Mouse (Mus musculus) c-Kit-positive CD71-positive TER-119-positive erythroid progenitor cells, embryonic 14.5 days (primary cell): ENCODE measurements around the gene Fasl.

Experiments
- DNase-seq: peaks from one replicate; pipeline ENCODE4 v3.0.0-alpha.2; 2013; ENCODE audit warnings: low spot score

Fasl gene

DNA sequence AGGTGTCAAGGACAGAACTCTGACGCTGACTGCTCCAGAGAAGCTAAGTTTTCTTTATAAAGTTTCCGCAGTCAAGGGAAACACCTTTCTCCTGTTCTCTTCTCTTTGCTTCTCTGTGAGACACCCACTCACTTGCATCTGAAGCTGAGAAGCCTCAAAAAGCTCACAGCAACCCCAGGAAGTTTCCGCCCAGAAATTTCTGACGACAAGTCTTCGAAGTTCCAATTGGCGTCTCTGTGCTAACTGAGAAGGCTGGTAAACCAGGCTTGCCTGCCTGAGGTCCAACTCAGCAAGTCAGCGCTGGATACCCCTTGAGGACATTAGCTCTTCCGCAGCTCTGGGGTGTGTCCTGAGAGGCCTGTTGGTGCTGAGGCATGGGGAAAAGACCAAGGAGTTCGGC lies at the start of gene Fasl:
TSS of gene Fasl (minus strand) at position 157 of the 400 bp plus-strand sequence.
- DNase-seq = no peak

DNA sequence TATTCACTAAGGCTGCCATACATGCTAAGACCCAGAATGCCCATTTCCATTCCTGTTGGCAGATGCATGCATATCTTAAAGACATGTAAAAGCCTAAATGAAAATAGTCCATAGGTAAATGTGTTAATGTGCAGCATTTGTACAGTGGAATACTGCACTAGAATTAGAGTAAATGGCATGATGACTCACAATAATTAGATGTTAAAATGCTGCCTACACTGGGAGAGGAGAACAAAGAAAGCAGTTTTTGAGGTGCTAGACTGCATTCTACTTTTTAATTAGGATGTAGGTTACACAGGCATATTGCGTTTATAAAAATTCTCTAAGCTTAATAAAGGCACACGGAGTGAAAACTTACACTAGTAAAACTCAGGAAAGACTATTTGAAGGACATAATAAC lies 38.4 kb upstream of the Fasl start:
- no peak for DNase-seq

DNA sequence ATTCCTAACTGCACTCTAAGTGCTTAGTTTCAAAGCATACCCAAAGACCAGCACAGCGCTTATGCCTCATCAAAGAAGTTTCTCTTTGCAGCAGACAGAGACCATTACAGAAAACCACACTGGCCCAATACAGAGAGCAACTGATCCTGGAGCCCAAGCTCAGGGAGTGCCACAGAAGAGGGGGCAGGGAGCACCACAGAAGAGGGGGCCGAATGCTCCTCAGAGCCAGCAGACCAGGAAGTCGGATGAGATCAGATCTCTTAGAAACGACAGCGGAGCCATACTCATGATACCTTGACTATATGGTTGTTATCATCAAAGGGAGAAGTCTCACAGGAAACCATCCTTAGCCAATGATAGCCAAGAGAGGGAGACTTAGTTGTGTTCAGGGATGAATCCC lies 21.1 kb upstream of the Fasl start:
- no peak for DNase-seq

DNA sequence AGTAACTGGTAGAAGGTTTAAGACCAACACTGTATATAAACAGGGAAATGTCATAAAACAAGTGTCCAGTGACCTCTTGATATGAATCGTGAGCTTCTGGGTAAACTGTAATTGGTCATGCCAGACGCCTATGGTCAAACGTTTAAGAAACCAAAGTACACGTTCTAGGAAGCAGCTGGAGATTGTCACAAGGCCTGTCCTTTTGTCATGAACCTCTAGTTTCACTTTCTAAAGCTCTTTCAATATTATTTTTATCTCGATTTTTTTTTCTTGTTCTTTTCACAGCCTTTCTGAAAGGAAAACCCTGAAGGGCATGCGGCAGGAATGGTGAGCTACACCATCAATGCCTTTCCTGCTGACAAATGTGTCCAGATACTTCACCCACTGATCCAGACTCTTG lies 20.7 kb upstream of the Fasl start:
- no peak for DNase-seq

- no peak for DNase-seq
These were observed 16.3 kb upstream of the Fasl start for GRCm38 (mm10) chr1:161804541-161804971.

- no peak for DNase-seq
These were observed 13.0 kb upstream of the Fasl start for GRCm38 (mm10) chr1:161801321-161801720.

DNA sequence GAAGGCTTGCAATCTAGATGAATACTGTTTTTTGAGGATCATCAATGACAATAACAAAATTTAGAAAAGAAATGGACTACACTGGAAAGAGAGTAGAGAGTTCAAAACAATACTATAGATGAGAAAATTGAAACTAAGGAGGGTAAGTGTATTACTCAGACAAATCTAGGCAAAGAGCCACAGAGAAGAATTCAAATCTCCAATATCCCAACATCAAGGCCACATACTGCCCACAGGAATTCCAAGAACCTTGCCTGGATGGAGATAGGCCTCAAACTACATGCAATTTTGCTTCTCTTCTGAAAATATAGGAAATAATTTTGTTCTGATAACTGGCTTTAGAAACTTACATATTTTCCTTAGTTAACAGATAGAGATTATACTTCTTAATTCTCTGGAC lies 12.0 kb upstream of the Fasl start:
- no peak for DNase-seq

DNA sequence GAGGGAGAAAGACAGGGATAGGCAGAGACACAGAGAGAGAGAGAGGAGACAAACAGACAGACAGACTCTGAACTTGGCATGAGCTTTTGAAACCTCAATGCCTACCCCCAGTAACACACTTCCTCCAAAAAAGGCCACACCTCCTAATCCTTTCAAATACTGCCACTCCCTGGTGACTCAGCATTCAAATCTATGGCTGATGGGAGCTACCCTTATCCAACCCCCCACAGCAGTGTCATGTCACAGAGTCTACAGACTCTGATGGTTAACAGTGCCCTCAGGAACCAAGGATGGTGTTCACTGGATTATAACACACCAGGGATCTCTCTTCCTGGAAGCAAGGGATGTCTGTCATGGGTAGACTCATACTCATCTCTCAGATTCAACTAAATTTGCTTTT lies 11.5 kb upstream of the Fasl start:
- peak; percentile 53 for DNase-seq

DNA sequence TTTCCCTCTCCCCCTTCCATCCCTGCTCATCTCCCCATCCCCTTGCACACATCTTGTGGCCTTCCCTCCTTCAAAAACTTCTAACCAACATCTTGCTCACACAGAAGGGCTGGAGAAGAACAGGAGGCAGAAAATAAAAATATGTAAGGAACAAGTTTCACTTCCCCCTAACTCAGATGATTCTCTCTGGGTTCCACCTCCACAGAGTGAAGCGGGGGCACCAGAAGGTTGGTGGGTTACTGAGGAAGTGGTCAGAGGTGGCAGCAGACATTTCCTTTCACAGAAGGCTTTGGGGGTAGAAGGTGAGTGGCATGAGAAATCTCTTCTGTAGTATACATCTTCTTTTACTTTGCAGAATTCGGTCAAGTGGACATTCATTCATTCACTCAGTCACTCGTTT lies 10.6 kb upstream of the Fasl start:
- no peak for DNase-seq

GRCm38 (mm10) chr1:161794447-161795211 lies 6.3 kb upstream of the Fasl start:
- no peak for DNase-seq

GRCm38 (mm10) chr1:161793321-161793720 lies 5.0 kb upstream of the Fasl start:
- DNase-seq = no peak

- DNase-seq = peak; percentile 76
These were observed 4.3 kb upstream of the Fasl start for GRCm38 (mm10) chr1:161792687-161792969.

DNA sequence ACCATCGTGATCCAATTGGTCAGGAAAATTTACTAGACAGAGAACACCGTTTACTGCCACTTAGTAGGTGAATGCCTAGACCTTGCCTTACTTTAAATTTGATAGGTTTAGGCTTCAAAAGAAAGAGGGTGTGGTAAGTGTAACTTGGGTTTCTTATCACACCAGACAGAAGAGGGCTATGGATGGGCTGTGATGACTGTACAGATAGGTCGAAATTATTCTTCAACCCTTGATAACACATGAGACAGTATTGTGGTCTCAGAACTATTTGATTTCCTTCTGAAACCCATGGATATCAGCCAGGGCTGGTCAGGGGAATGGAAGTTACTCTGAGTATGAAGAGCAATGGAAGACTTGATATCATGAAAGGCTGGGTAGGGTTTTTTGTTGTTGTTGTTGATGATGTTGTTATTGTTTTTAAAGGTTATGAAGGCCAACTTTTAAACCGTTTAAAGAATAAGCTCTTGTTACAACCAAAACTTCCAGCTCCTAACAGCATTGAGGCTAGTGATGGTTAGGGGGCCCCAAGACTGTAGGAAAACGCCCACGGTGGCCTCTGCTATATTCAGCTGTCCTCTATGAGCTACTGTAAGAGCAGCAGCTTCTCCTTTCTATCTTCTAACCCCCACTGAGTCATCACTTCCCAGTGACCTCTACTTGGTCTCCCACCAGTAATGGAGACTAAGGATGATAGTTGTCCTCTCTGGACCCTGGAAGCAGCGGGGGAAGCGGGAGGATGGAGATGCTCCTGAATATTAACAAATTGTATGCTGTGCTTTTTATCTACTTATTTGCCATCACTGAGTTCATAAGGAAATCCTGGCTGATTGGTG lies 3.8 kb upstream of the Fasl start:
- peak; percentile 75 for DNase-seq

- no peak for DNase-seq
These were observed 5.6 kb downstream of the Fasl start for GRCm38 (mm10) chr1:161782725-161783124.

DNA sequence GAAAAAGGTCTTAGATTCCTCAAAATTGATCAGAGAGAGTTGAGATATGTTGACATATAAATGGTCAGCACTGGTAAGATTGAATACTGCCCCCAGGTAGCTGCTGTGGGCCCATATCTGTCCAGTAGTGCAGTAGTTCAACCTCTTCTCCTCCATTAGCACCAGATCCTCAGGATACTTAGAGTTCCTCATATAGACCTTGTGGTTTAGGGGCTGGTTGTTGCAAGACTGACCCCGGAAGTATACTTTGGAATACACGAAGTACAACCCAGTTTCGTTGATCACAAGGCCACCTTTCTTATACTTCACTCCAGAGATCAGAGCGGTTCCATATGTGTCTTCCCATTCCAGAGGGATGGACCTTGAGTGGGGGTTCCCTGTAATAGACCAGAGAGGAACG lies 6.7 kb downstream of the Fasl start:
- DNase-seq = no peak

DNA sequence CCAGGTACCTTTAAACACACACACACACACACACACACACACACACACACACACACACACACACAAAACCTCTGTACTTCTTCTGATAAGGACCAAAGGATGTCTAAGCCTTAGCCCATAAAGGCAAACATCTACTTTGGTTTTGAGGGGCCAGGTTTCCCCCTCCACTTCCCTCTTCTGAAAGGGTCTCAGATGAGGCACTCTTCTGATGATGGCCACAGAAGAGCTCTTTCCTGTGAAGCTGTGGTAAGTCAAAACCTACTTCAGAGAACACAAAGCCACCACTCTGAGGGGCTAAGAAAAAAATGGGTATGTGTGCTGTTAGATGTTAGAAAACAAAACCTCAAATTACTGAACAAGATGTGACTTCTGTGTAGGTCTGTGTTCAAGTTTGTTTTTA lies 9.2 kb downstream of the Fasl start:
- no peak for DNase-seq

GRCm38 (mm10) chr1:161775151-161775550 lies 13.1 kb downstream of the Fasl start:
- DNase-seq = no peak

DNA sequence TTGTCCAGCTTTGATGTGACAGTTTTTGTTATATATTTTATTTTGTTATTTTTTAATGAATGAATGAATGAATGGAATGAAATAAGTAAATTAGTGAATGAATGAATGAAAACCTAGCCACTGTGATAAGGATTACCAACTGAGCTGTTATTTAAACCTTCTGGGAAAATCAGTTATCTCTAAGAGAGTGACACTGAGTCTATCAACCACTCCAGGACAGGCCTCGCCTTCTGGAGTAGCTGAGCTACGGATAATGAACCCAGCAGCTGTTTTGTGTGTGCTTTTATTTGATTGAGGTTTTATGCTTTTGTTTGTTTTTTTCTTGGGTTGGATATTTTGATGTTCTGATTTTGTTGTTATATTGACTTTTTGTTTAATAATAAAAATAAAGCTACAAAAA lies 17.0 kb downstream of the Fasl start:
- DNase-seq = peak; percentile 39

- no peak for DNase-seq
These were observed 19.0 kb downstream of the Fasl start for GRCm38 (mm10) chr1:161769329-161769728.

DNA sequence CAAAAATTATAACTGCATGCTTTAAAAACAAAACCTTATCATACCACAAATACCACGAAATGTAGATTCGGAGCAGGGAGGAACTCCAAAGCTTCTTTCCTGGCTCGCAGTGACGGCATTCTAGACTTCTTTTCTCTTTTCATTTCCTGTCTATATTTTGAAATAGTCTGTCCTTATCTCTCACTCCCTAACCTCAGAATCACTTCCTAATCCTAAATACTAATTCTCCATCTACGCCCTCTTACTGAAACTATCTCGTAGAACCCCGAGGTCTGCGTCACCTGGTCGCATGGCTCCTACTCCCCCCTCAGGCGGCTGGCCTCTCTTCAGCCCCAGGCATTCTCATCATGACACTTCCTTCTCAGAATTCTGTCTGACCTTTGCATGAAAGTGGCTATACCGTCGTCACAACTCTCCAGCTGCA lies 21.2 kb downstream of the Fasl start:
- peak; percentile 46 for DNase-seq

DNA sequence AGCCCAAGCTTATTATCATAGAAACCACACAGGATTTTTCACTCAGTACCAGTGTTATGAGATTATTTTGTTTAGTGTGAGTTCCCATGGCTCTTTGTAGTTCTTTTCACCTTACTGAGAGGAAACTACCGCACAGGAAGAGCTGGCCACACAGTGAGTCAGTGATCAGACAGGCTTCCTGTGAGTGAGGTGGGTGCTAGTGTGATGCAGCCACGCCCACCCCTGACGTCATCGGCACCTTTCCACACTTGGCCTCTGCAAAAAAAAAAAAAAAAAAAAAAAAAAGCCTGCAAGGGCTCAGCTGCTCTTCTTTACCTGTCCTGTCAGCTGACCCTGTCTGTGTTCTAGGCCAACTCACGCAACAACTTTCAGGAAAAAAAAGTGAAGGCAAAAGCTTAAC lies 21.6 kb downstream of the Fasl start:
- peak; percentile 81 for DNase-seq

GRCm38 (mm10) chr1:161765932-161766331 lies 22.4 kb downstream of the Fasl start:
- no peak for DNase-seq

DNA sequence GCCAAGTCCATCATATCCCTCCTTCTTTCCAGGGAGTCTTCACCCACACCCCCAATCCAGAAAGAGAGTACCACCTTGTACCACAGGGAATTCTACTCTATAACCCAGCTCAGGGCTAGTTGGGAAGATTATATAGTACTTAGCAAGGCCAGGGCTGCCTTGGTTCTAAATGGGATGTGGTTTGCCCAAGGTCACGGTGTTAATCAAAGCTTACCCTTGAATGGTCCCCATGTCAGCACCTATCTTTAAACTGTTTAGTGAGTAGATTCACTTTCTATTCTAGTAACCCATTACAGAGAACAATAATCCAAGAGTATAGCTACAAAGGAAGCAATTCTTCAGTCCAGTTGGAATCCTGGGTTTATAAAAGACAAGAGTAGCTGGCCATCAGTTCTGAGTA lies 23.3 kb downstream of the Fasl start:
- no peak for DNase-seq

GRCm38 (mm10) chr1:161761556-161761955 lies 26.7 kb downstream of the Fasl start:
- no peak for DNase-seq
